Mouse (Mus musculus): Measurements from ENCODE around the gene Slc13a4. TPM values are rescaled to one million over a fixed set of nuclear protein-coding genes. Genes with fewer than 3 reads are reported as not detected.
A peak's percentile ranks its signal among the peaks of the same experiment; 100 is the strongest.

The Slc13a4 gene
- polyA plus RNA-seq, 1 experiment from 2014 or later: 0.07 TPM

- Histone ChIP-seq H3K9ac (no peak overlapping the region), H3K4me1 (replicated peaks) (peaks cover 4% of the 10 kb centered on the region; the same call in 1 of the 2 replicates), H3K4me3 (replicated peaks) (no peak overlapping the region), H3K9me3 (replicated peaks) (no peaks in the 10 kb centered on the region), H3K36me3 (replicated peaks) (no peaks in the 10 kb centered on the region), H3K27ac (replicated peaks) (no peak overlapping the region), H3K27me3 (no peaks in the 10 kb centered on the region), H3K4me2 (no peak overlapping the region)
- WGBS (ENCODE audit: insufficient replicate concordance): 54% methylated on average over 11 of the region's 11 CpGs
- ATAC-seq (ENCODE audit: insufficient read depth): peak; percentile 80
Measured at GRCm38 (mm10) chr6:35303355-35303900, 4.5 kb downstream of the Slc13a4 start.

GRCm38 (mm10) chr6:35302581-35302980, 5.3 kb downstream of the Slc13a4 start:
- Histone ChIP-seq H3K9ac (no peak overlapping the region), H3K4me1 (replicated peaks) (peaks cover 11% of the 10 kb centered on the region; the same call in 1 of the 2 replicates), H3K27ac (replicated peaks) (no peak overlapping the region), H3K36me3 (replicated peaks) (no peaks in the 10 kb centered on the region), H3K9me3 (replicated peaks) (no peaks in the 10 kb centered on the region), H3K4me2 (no peak overlapping the region), H3K4me3 (replicated peaks) (no peak overlapping the region), H3K27me3 (no peaks in the 10 kb centered on the region)
- WGBS (ENCODE audit: insufficient replicate concordance): 68% methylated on average over 7 of the region's 7 CpGs
- ATAC-seq (ENCODE audit: insufficient read depth): no peak

- H3K4me2 ChIP-seq: no peak overlapping the region
- no peaks in the 10 kb centered on the region for H3K9me3 ChIP-seq (replicated peaks)
- no peak for ATAC-seq (ENCODE audit: insufficient read depth)
- H3K27ac ChIP-seq (replicated peaks): no peak overlapping the region
- H3K27me3 ChIP-seq: no peaks in the 10 kb centered on the region
- H3K4me3 ChIP-seq (replicated peaks): no peak overlapping the region
- no peaks in the 10 kb centered on the region for H3K36me3 ChIP-seq (replicated peaks)
- H3K4me1 ChIP-seq (replicated peaks): peaks cover 15% of the 10 kb centered on the region; the same call in 1 of the 2 replicates
- WGBS (ENCODE audit: insufficient replicate concordance): 55% methylated on average over 6 of the region's 6 CpGs
- H3K9ac ChIP-seq: no peak overlapping the region
Measured at GRCm38 (mm10) chr6:35298323-35298722, 9.6 kb downstream of the Slc13a4 start.

GRCm38 (mm10) chr6:35297516-35298227, 10.3 kb downstream of the Slc13a4 start:
- Histone ChIP-seq H3K27ac (replicated peaks) (no peak overlapping the region), H3K4me1 (replicated peaks) (peaks cover 11% of the 10 kb centered on the region; the same call in 1 of the 2 replicates), H3K9ac (no peak overlapping the region), H3K4me3 (replicated peaks) (no peak overlapping the region), H3K36me3 (replicated peaks) (no peaks in the 10 kb centered on the region), H3K9me3 (replicated peaks) (no peaks in the 10 kb centered on the region), H3K27me3 (no peaks in the 10 kb centered on the region; the same call in 1 of the 2 replicates), H3K4me2 (no peak overlapping the region)
- WGBS (ENCODE audit: insufficient replicate concordance): 67% methylated on average over 7 of the region's 7 CpGs
- ATAC-seq (ENCODE audit: insufficient read depth): 0 out of 2 replicates have a peak, but pooled peaks have one; percentile 46

- Histone ChIP-seq H3K36me3 (replicated peaks) (no peaks in the 10 kb centered on the region), H3K9me3 (replicated peaks) (no peaks in the 10 kb centered on the region), H3K4me2 (no peak overlapping the region), H3K4me1 (replicated peaks) (peaks cover 10% of the 10 kb centered on the region; the same call in 1 of the 2 replicates), H3K27ac (replicated peaks) (no peak overlapping the region), H3K4me3 (replicated peaks) (no peak overlapping the region), H3K27me3 (no peaks in the 10 kb centered on the region; the same call in none of the 2 replicates), H3K9ac (no peak overlapping the region)
- 65% methylated on average over 2 of the region's 2 CpGs for WGBS (ENCODE audit: insufficient replicate concordance)
- no peak for ATAC-seq (ENCODE audit: insufficient read depth)
Measured at GRCm38 (mm10) chr6:35297001-35297400, 10.9 kb downstream of the Slc13a4 start.

- H3K27me3 ChIP-seq: peaks cover 3% of the 10 kb centered on the region
- no peak overlapping the region for H3K4me2 ChIP-seq
- WGBS (ENCODE audit: insufficient replicate concordance): 60% methylated on average over 2 of the region's 2 CpGs
- H3K9ac ChIP-seq: no peak overlapping the region
- H3K9me3 ChIP-seq (replicated peaks): no peaks in the 10 kb centered on the region
- no peak overlapping the region for H3K4me3 ChIP-seq (replicated peaks)
- peaks cover 10% of the 10 kb centered on the region; the same call in 1 of the 2 replicates for H3K4me1 ChIP-seq (replicated peaks)
- H3K36me3 ChIP-seq (replicated peaks): no peaks in the 10 kb centered on the region
- H3K27ac ChIP-seq (replicated peaks): no peak overlapping the region
- no peak for ATAC-seq (ENCODE audit: insufficient read depth)
Measured at GRCm38 (mm10) chr6:35294964-35295363, 13.0 kb downstream of the Slc13a4 start.

GRCm38 (mm10) chr6:35289676-35290075, 18.3 kb downstream of the Slc13a4 start:
- Histone ChIP-seq H3K4me1 (replicated peaks) (0 out of 2 replicates have a peak, but pooled peaks cover 4% of the 10 kb centered on the region), H3K9me3 (replicated peaks) (no peaks in the 10 kb centered on the region), H3K27ac (replicated peaks) (no peak overlapping the region), H3K36me3 (replicated peaks) (no peaks in the 10 kb centered on the region), H3K4me2 (no peak overlapping the region), H3K9ac (no peak overlapping the region), H3K27me3 (peaks cover 3% of the 10 kb centered on the region), H3K4me3 (replicated peaks) (no peak overlapping the region)
- no peak for ATAC-seq (ENCODE audit: insufficient read depth)
- 67% methylated on average over 8 of the region's 8 CpGs for WGBS (ENCODE audit: insufficient replicate concordance)

GRCm38 (mm10) chr6:35288920-35289319, 19.0 kb downstream of the Slc13a4 start:
- H3K27me3 ChIP-seq: peaks cover 3% of the 10 kb centered on the region
- H3K36me3 ChIP-seq (replicated peaks): no peaks in the 10 kb centered on the region
- WGBS (ENCODE audit: insufficient replicate concordance): 61% methylated on average over 7 of the region's 7 CpGs
- H3K4me2 ChIP-seq: no peak overlapping the region
- H3K9me3 ChIP-seq (replicated peaks): no peaks in the 10 kb centered on the region
- H3K9ac ChIP-seq: no peak overlapping the region
- H3K4me1 ChIP-seq (replicated peaks): 0 out of 2 replicates have a peak, but pooled peaks cover 4% of the 10 kb centered on the region
- ATAC-seq (ENCODE audit: insufficient read depth): no peak
- H3K27ac ChIP-seq (replicated peaks): no peak overlapping the region
- no peak overlapping the region for H3K4me3 ChIP-seq (replicated peaks)

GRCm38 (mm10) chr6:35288114-35288761, 19.7 kb downstream of the Slc13a4 start:
- H3K4me2 ChIP-seq: no peak overlapping the region
- 0 out of 2 replicates have a peak, but pooled peaks cover 4% of the 10 kb centered on the region for H3K4me1 ChIP-seq (replicated peaks)
- no peaks in the 10 kb centered on the region for H3K36me3 ChIP-seq (replicated peaks)
- H3K9ac ChIP-seq: no peak overlapping the region
- 62% methylated on average over 11 of the region's 11 CpGs for WGBS (ENCODE audit: insufficient replicate concordance)
- H3K9me3 ChIP-seq (replicated peaks): no peaks in the 10 kb centered on the region
- H3K4me3 ChIP-seq (replicated peaks): no peak overlapping the region
- H3K27ac ChIP-seq (replicated peaks): no peak overlapping the region
- no peak for ATAC-seq (ENCODE audit: insufficient read depth)
- H3K27me3 ChIP-seq: peaks cover 3% of the 10 kb centered on the region

GRCm38 (mm10) chr6:35279306-35279705, 28.6 kb downstream of the Slc13a4 start:
- H3K27ac ChIP-seq (replicated peaks): no peak overlapping the region
- 47% methylated on average over 10 of the region's 10 CpGs for WGBS (ENCODE audit: insufficient replicate concordance)
- ATAC-seq (ENCODE audit: insufficient read depth): no peak

More at GRCm38 (mm10) chr6:35279306-35279705, 28.6 kb downstream of the Slc13a4 start:
- Histone ChIP-seq H3K36me3 (replicated peaks) (no peaks in the 10 kb centered on the region), H3K9ac (no peak overlapping the region), H3K4me1 (replicated peaks) (no peaks in the 10 kb centered on the region; the same call in 1 of the 2 replicates), H3K4me2 (no peak overlapping the region), H3K9me3 (replicated peaks) (no peaks in the 10 kb centered on the region), H3K4me3 (replicated peaks) (no peak overlapping the region), H3K27me3 (peaks cover 10% of the 10 kb centered on the region; the same call in 1 of the 2 replicates)
